Mouse (Mus musculus): ENCODE data around the gene Aifm1. TPM values are rescaled to one million over a fixed set of nuclear protein-coding genes. Genes with fewer than 3 reads are reported as not detected.

The Aifm1 gene
- total RNA-seq, 2 experiments from 2014 or later = 39.2 to 48.4 TPM

- ATAC-seq (ENCODE audit: poor library complexity, severe bottlenecking) = no peak
These were observed 85.1 kb downstream of the Aifm1 start for GRCm38 (mm10) chrX:48428241-48428640.

GRCm38 (mm10) chrX:48425280-48425679, 88.1 kb downstream of the Aifm1 start:
- peak; percentile 56 for ATAC-seq (ENCODE audit: poor library complexity, severe bottlenecking)

Other genes with a start within 250 kb of the Aifm1 start
- 4.6 and 5.5 TPM in 2 replicates for gene Bcorl1, start 172.2 kb downstream of the Aifm1 start, total RNA-seq (2015)
- gene Bcorl1, start 172.2 kb downstream of the Aifm1 start, total RNA-seq (2017) = 3.3 and 4.0 TPM in 2 replicates
- gene Elf4, start 50.4 kb downstream of the Aifm1 start, total RNA-seq (2015) = 122 and 133 TPM in 2 replicates
- gene Elf4, start 50.4 kb downstream of the Aifm1 start, total RNA-seq (2017) = 40.3 and 45.8 TPM in 2 replicates
- not detected in 2 replicates for gene Rab33a, start 5.7 kb upstream of the Aifm1 start, total RNA-seq (2015)
- not detected in 2 replicates for gene Rab33a, start 5.7 kb upstream of the Aifm1 start, total RNA-seq (2017)
- gene Zfp280c, start 80.9 kb upstream of the Aifm1 start, total RNA-seq (2015) = 22.8 and 26.0 TPM in 2 replicates
- 11.1 and 14.0 TPM in 2 replicates for gene Zfp280c, start 80.9 kb upstream of the Aifm1 start, total RNA-seq (2017)
- gene Slc25a14, start 109.8 kb upstream of the Aifm1 start, total RNA-seq (2015) = 6.0 and 7.0 TPM in 2 replicates
- 5.0 and 16.1 TPM in 2 replicates for gene Slc25a14, start 109.8 kb upstream of the Aifm1 start, total RNA-seq (2017)
- gene Gpr119, start 160.9 kb upstream of the Aifm1 start, total RNA-seq (2015) = 0.18 TPM in 1 of 2 replicates, not detected in the other
- not detected in 2 replicates for gene Gpr119, start 160.9 kb upstream of the Aifm1 start, total RNA-seq (2017)
- 13.5 and 14.3 TPM in 2 replicates for gene Rbmx2, start 181.4 kb upstream of the Aifm1 start, total RNA-seq (2015)
- gene Rbmx2, start 181.4 kb upstream of the Aifm1 start, total RNA-seq (2017) = 12.9 and 15.6 TPM in 2 replicates

Measured in megakaryocyte, adult 5-6 weeks (primary cell).